Mouse (Mus musculus): Measurements from ENCODE around the gene Espn. TPM values are rescaled to one million over a fixed set of nuclear protein-coding genes. Genes with fewer than 3 reads are reported as not detected.

Gene Espn
- polyA plus RNA-seq, 1 experiment from 2014 or later = 1.3 TPM

- Histone ChIP-seq H3K4me2 (no peak overlapping the region), H3K27ac (ENCODE audit: poor library complexity, severe bottlenecking) (no peak overlapping the region), H3K9ac (no peak overlapping the region), H3K36me3 (peaks cover 6% of the 10 kb centered on the region), H3K4me3 (no peak overlapping the region), H3K27me3 (replicated peaks) (no peaks in the 10 kb centered on the region), H3K4me1 (replicated peaks) (peaks cover 73% of the 10 kb centered on the region), H3K9me3 (replicated peaks) (no peaks in the 10 kb centered on the region)
- WGBS = 87% methylated on average over 2 of the region's 2 CpGs
- no peak for ATAC-seq (ENCODE audit: insufficient number of reproducible peaks, low FRiP score)
Measured at GRCm38 (mm10) chr4:152188651-152189050, 36.5 kb upstream of the Espn start.

GRCm38 (mm10) chr4:152187142-152187541 lies 35.0 kb upstream of the Espn start:
- peaks cover 6% of the 10 kb centered on the region for H3K36me3 ChIP-seq
- H3K27ac ChIP-seq (ENCODE audit: poor library complexity, severe bottlenecking) = peak overlapping the region; percentile 97
- 75% methylated on average over 9 of the region's 9 CpGs for WGBS
- no peaks in the 10 kb centered on the region for H3K27me3 ChIP-seq (replicated peaks)
- no peak for ATAC-seq (ENCODE audit: insufficient number of reproducible peaks, low FRiP score)
- H3K4me1 ChIP-seq (replicated peaks) = peaks cover 64% of the 10 kb centered on the region
- H3K4me2 ChIP-seq = peak overlapping the region; percentile 74
- H3K9me3 ChIP-seq (replicated peaks) = no peaks in the 10 kb centered on the region
- H3K4me3 ChIP-seq = peak overlapping the region; percentile 43; the same call in 1 of the 2 replicates
- H3K9ac ChIP-seq = no peak overlapping the region

GRCm38 (mm10) chr4:152186205-152187082 lies 34.3 kb upstream of the Espn start:
- Histone ChIP-seq H3K9ac (peak overlapping the region; percentile 71), H3K9me3 (replicated peaks) (no peaks in the 10 kb centered on the region), H3K36me3 (peaks cover 6% of the 10 kb centered on the region), H3K27me3 (replicated peaks) (no peaks in the 10 kb centered on the region), H3K27ac (ENCODE audit: poor library complexity, severe bottlenecking) (peak overlapping the region; percentile 97), H3K4me1 (replicated peaks) (peaks cover 63% of the 10 kb centered on the region), H3K4me2 (peak overlapping the region; percentile 74), H3K4me3 (peak overlapping the region; percentile 43)
- 0 out of 2 replicates have a peak, but pooled peaks have one; percentile 13 for ATAC-seq (ENCODE audit: insufficient number of reproducible peaks, low FRiP score)
- WGBS = 27% methylated on average over 14 of the region's 14 CpGs

- no peaks in the 10 kb centered on the region for H3K9me3 ChIP-seq (replicated peaks)
- H3K9ac ChIP-seq = peak overlapping the region; percentile 71
- H3K4me2 ChIP-seq = peak overlapping the region; percentile 74
- no peaks in the 10 kb centered on the region for H3K27me3 ChIP-seq (replicated peaks)
- peak overlapping the region; percentile 43 for H3K4me3 ChIP-seq
- 3% methylated on average over 19 of the region's 19 CpGs for WGBS
- peak; percentile 85 for ATAC-seq (ENCODE audit: insufficient number of reproducible peaks, low FRiP score)
- H3K36me3 ChIP-seq = peaks cover 6% of the 10 kb centered on the region
- peak overlapping the region; percentile 97 for H3K27ac ChIP-seq (ENCODE audit: poor library complexity, severe bottlenecking)
- peaks cover 55% of the 10 kb centered on the region for H3K4me1 ChIP-seq (replicated peaks)
Measured at GRCm38 (mm10) chr4:152185510-152186204, 33.5 kb upstream of the Espn start.

GRCm38 (mm10) chr4:152185137-152185509 lies 33.0 kb upstream of the Espn start:
- H3K9me3 ChIP-seq (replicated peaks) = no peaks in the 10 kb centered on the region
- H3K36me3 ChIP-seq = peaks cover 6% of the 10 kb centered on the region
- H3K9ac ChIP-seq = peak overlapping the region; percentile 71
- peaks cover 50% of the 10 kb centered on the region for H3K4me1 ChIP-seq (replicated peaks)
- peak overlapping the region; percentile 74 for H3K4me2 ChIP-seq
- H3K27ac ChIP-seq (ENCODE audit: poor library complexity, severe bottlenecking) = peak overlapping the region; percentile 97
- WGBS = 3% methylated on average over 3 of the region's 3 CpGs
- peak overlapping the region; percentile 43 for H3K4me3 ChIP-seq
- ATAC-seq (ENCODE audit: insufficient number of reproducible peaks, low FRiP score) = peak; percentile 59
- no peaks in the 10 kb centered on the region; the same call in 1 of the 2 replicates for H3K27me3 ChIP-seq (replicated peaks)

- H3K27ac ChIP-seq (ENCODE audit: poor library complexity, severe bottlenecking) = peak overlapping the region; percentile 97
- H3K4me3 ChIP-seq = no peak overlapping the region
- H3K4me1 ChIP-seq (replicated peaks) = peaks cover 45% of the 10 kb centered on the region
- H3K36me3 ChIP-seq = peaks cover 6% of the 10 kb centered on the region
- H3K9ac ChIP-seq = no peak overlapping the region
- peak overlapping the region; percentile 74; the same call in 1 of the 2 replicates for H3K4me2 ChIP-seq
- 58% methylated on average over 7 of the region's 7 CpGs for WGBS
- H3K27me3 ChIP-seq (replicated peaks) = no peaks in the 10 kb centered on the region; the same call in 1 of the 2 replicates
- ATAC-seq (ENCODE audit: insufficient number of reproducible peaks, low FRiP score) = no peak
- no peaks in the 10 kb centered on the region for H3K9me3 ChIP-seq (replicated peaks)
Measured at GRCm38 (mm10) chr4:152184353-152185035, 32.3 kb upstream of the Espn start.

GRCm38 (mm10) chr4:152182205-152182604 lies 30.0 kb upstream of the Espn start:
- peaks cover 7% of the 10 kb centered on the region for H3K27me3 ChIP-seq (replicated peaks)
- peaks cover 42% of the 10 kb centered on the region for H3K4me1 ChIP-seq (replicated peaks)
- H3K9ac ChIP-seq = no peak overlapping the region
- no peak overlapping the region for H3K4me3 ChIP-seq
- ATAC-seq (ENCODE audit: insufficient number of reproducible peaks, low FRiP score) = no peak
- no peaks in the 10 kb centered on the region for H3K9me3 ChIP-seq (replicated peaks)
- no peaks in the 10 kb centered on the region for H3K36me3 ChIP-seq
- H3K4me2 ChIP-seq = no peak overlapping the region
- no peak overlapping the region for H3K27ac ChIP-seq (ENCODE audit: poor library complexity, severe bottlenecking)
- 82% methylated on average over 10 of the region's 10 CpGs for WGBS

- H3K4me3 ChIP-seq = no peak overlapping the region
- 80% methylated on average over 16 of the region's 16 CpGs for WGBS
- no peak for ATAC-seq (ENCODE audit: insufficient number of reproducible peaks, low FRiP score)
Measured at GRCm38 (mm10) chr4:152179946-152180660, 27.9 kb upstream of the Espn start.

GRCm38 (mm10) chr4:152178916-152179705 lies 26.9 kb upstream of the Espn start:
- H3K27ac ChIP-seq (ENCODE audit: poor library complexity, severe bottlenecking) = no peak overlapping the region
- H3K36me3 ChIP-seq = no peaks in the 10 kb centered on the region
- WGBS = 32% methylated on average over 16 of the region's 16 CpGs
- H3K4me2 ChIP-seq = peak overlapping the region; percentile 88
- no peak for ATAC-seq (ENCODE audit: insufficient number of reproducible peaks, low FRiP score)
- H3K9ac ChIP-seq = peak overlapping the region; percentile 88
- H3K4me1 ChIP-seq (replicated peaks) = peaks cover 23% of the 10 kb centered on the region
- H3K27me3 ChIP-seq (replicated peaks) = peaks cover 23% of the 10 kb centered on the region
- H3K4me3 ChIP-seq = peak overlapping the region; percentile 62
- H3K9me3 ChIP-seq (replicated peaks) = no peaks in the 10 kb centered on the region

More at GRCm38 (mm10) chr4:152179946-152180660, 27.9 kb upstream of the Espn start:
- no peak overlapping the region for H3K4me2 ChIP-seq
- H3K9me3 ChIP-seq (replicated peaks) = no peaks in the 10 kb centered on the region
- H3K27ac ChIP-seq (ENCODE audit: poor library complexity, severe bottlenecking) = no peak overlapping the region
- H3K36me3 ChIP-seq = no peaks in the 10 kb centered on the region
- peaks cover 29% of the 10 kb centered on the region for H3K4me1 ChIP-seq (replicated peaks)
- H3K9ac ChIP-seq = no peak overlapping the region
- H3K27me3 ChIP-seq (replicated peaks) = peaks cover 15% of the 10 kb centered on the region
